In genomic region chr2:155327906-155328305, GRCm38 (mm10) we compare ENCODE assay signal across 20 mouse cellular contexts.
"Had no signal": no experiment of that assay in that cellular context is flagged by ENCODE, and none has a peak within 500 bp of the region (broad histone marks: within the 10 kb centered on the region; RNA-seq: fewer than 3 reads in every experiment).

No protein-coding gene starts in this region.

- H3K4me1 ChIP-seq: lung, embryonic 15.5 days; megakaryocyte, embryonic 14.5 days; midbrain, embryonic 12.5 days; neural tube, embryonic 13.5 days; neural tube, embryonic 15.5 days had no signal

- DNase-seq: liver, postnatal 0 days; lung, adult 2 months; lung, postnatal 14 days; lung, postnatal 36 days; midbrain, embryonic 14.5 days; retina, postnatal 1 day; right cerebral cortex, adult 18-20 months; right cerebral cortex, postnatal 25 days; right cerebral cortex, postnatal 4 days; spleen, adult 18-20 months; thymus, adult 18-20 months; thymus, postnatal 14 days; thymus, postnatal 36 days had no signal

- H3K4me3 ChIP-seq: lung, embryonic 15.5 days; megakaryocyte, embryonic 14.5 days; midbrain, embryonic 12.5 days; myocyte; neural tube, embryonic 13.5 days; neural tube, embryonic 15.5 days had no signal

- H3K9ac ChIP-seq: liver, postnatal 0 days; lung, embryonic 15.5 days; midbrain, embryonic 12.5 days; neural tube, embryonic 13.5 days; neural tube, embryonic 15.5 days had no signal

- H3K27ac ChIP-seq: lung, embryonic 15.5 days; macrophage; midbrain, embryonic 12.5 days; neural tube, embryonic 13.5 days; neural tube, embryonic 15.5 days had no signal

- H3K9me3 ChIP-seq: lung, embryonic 15.5 days; megakaryocyte, embryonic 14.5 days; midbrain, embryonic 12.5 days; neural tube, embryonic 13.5 days; neural tube, embryonic 15.5 days had no signal
